Mouse (Mus musculus) heart, adult 2 months (tissue): ENCODE data around the gene Slc10a7. TPM values are rescaled to one million over a fixed set of nuclear protein-coding genes. Genes with fewer than 3 reads are reported as not detected.

Source experiments
- DNase-seq, 2 experiments: peaks; one replicate each; pipeline ENCODE4 v3.0.0; 2021
- H3K27ac ChIP-seq: fragments of 200-600 bp; 2 replicates; pipeline ENCODE4 v1.8.1; 2022
- H3K27me3 ChIP-seq: fragments of 200-500 bp; 2 replicates; pipeline ENCODE4 v1.6.1; 2012; ENCODE audit warnings: mild to moderate bottlenecking, low read length, inconsistent platforms, mixed read lengths; ENCODE audit not compliant: control insufficient read depth, insufficient read depth
- H3K36me3 ChIP-seq: fragments of 200-500 bp; 2 replicates; pipeline ENCODE4 v1.6.1; 2012; ENCODE audit warnings: low read length, inconsistent platforms; ENCODE audit not compliant: control insufficient read depth, insufficient read depth
- H3K4me1 ChIP-seq: fragments of 200-500 bp; 2 replicates; pipeline ENCODE4 v1.6.1; 2011; ENCODE audit warnings: low read length; ENCODE audit not compliant: control insufficient read depth, insufficient read depth
- H3K4me3 ChIP-seq: fragments of 200-600 bp; 2 replicates; pipeline ENCODE4 v1.8.1; 2022
- H3K79me2 ChIP-seq: fragments of 200-500 bp; replicated peaks from 2 replicates; pipeline ENCODE4 v1.6.1; 2012; ENCODE audit warnings: mild to moderate bottlenecking, inconsistent platforms, low read length, moderate library complexity, mixed read lengths; ENCODE audit not compliant: control insufficient read depth, insufficient read depth
- H3K9ac ChIP-seq: fragments of 200-500 bp; 2 replicates; pipeline ENCODE4 v1.6.1; 2012; ENCODE audit warnings: low read depth, mild to moderate bottlenecking, control low read depth, inconsistent platforms, low read length, mixed read lengths
- CTCF ChIP-seq: fragments of 200-600 bp; IDR thresholded peaks from 2 replicates; pipeline ENCODE4 v1.8.1; 2022; ENCODE audit warnings: antibody characterized with exemption, mild to moderate bottlenecking, moderate library complexity
- EP300 ChIP-seq: fragments of 200-500 bp; IDR thresholded peaks from 2 replicates; pipeline ENCODE4 v1.6.1; 2011; ENCODE audit warnings: low read depth, low read length, control low read depth; ENCODE audit not compliant: insufficient read depth
- POLR2A ChIP-seq: fragments of 200-500 bp; IDR thresholded peaks from 2 replicates; pipeline ENCODE4 v1.6.1; 2011; ENCODE audit warnings: mild to moderate bottlenecking, low read depth, low read length, control low read depth; ENCODE audit not compliant: insufficient read depth
- WGBS: fragments of 180-500 bp; shearing (Covaris S2); methylation state at CpG from one replicate; pipeline ENCODE4 v1.1.7; 2018; 5-methylcytosine and 5-hydroxymethylcytosine counted together
- intact Hi-C: fragments of 180-260 bp; cut with DNase I; formaldehyde crosslinking; loops from one replicate; pipeline ENCODE4 v1.15.1; 2025
- polyA plus RNA-seq: library from polyadenylated mRNA; depleted of rRNA; stranded (reverse); fragments of >200 nt; gene quantifications from 2 replicates; pipeline ENCODE4 v1.2.3, GENCODE M21; 2012; rRNA removed
- total RNA-seq, 2 experiments: library from RNA; stranded (reverse); gene quantifications; 2 replicates each; pipeline ENCODE4 v1.2.3; 2021

Slc10a7 gene
- total and polyA plus RNA-seq, 3 experiments, result 4.1 to 5.4 (median 4.3) TPM

- Histone ChIP-seq H3K9ac (no peak overlapping the region), H3K27me3 (no peaks in the 10 kb centered on the region)
- intact Hi-C loops, result no loop called here
Measured at GRCm38 (mm10) chr8:78754986-78755385, 245.8 kb downstream of the Slc10a7 start.

GRCm38 (mm10) chr8:78759139-78759538 is 250.0 kb downstream of the Slc10a7 start:
- no peak for DNase-seq
- H3K79me2 ChIP-seq, result no peaks in the 10 kb centered on the region
- no peak overlapping the region for H3K27ac ChIP-seq
- H3K4me1 ChIP-seq, result no peaks in the 10 kb centered on the region
- TF ChIP-seq EP300 (no peak), POLR2A (no peak), CTCF (no peak)
- intact Hi-C loops, result no loop called here
- H3K9ac ChIP-seq, result no peak overlapping the region
- H3K36me3 ChIP-seq, result no peaks in the 10 kb centered on the region
- H3K4me3 ChIP-seq, result no peak overlapping the region
- no peaks in the 10 kb centered on the region for H3K27me3 ChIP-seq

More at GRCm38 (mm10) chr8:78754986-78755385, 245.8 kb downstream of the Slc10a7 start:
- 79% methylated on average over 4 of the region's 4 CpGs for WGBS
- no peak overlapping the region for H3K27ac ChIP-seq
- no peaks in the 10 kb centered on the region for H3K36me3 ChIP-seq
- no peak for DNase-seq
- H3K4me3 ChIP-seq, result no peak overlapping the region
- H3K4me1 ChIP-seq, result peaks cover 5% of the 10 kb centered on the region
- no peak for TF ChIP-seq POLR2A
- TF ChIP-seq EP300, result no peak
- no peaks in the 10 kb centered on the region for H3K79me2 ChIP-seq

- no peak overlapping the region for H3K27ac ChIP-seq
- no peak overlapping the region for H3K4me3 ChIP-seq
- TF ChIP-seq POLR2A (no peak), CTCF (no peak), EP300 (no peak)
- intact Hi-C loops, result no loop called here
- H3K79me2 ChIP-seq, result no peaks in the 10 kb centered on the region
- H3K9ac ChIP-seq, result no peak overlapping the region
- no peaks in the 10 kb centered on the region for H3K36me3 ChIP-seq
- no peaks in the 10 kb centered on the region for H3K27me3 ChIP-seq
- DNase-seq, result no peak
- H3K4me1 ChIP-seq, result no peaks in the 10 kb centered on the region
Measured at GRCm38 (mm10) chr8:78764976-78765375, 255.8 kb downstream of the Slc10a7 start.

GRCm38 (mm10) chr8:78765556-78765955 is 256.4 kb downstream of the Slc10a7 start:
- Histone ChIP-seq H3K4me3 (no peak overlapping the region), H3K27ac (no peak overlapping the region), H3K27me3 (no peaks in the 10 kb centered on the region), H3K79me2 (no peaks in the 10 kb centered on the region), H3K36me3 (no peaks in the 10 kb centered on the region), H3K4me1 (no peaks in the 10 kb centered on the region), H3K9ac (no peak overlapping the region)
- 88% methylated on average over 1 of the region's 1 CpGs for WGBS
- intact Hi-C loops, result no loop called here
- TF ChIP-seq POLR2A (no peak), EP300 (no peak), CTCF (no peak)
- DNase-seq, result no peak

- no peaks in the 10 kb centered on the region for H3K79me2 ChIP-seq
- H3K4me3 ChIP-seq, result no peak overlapping the region
- 92% methylated on average over 3 of the region's 3 CpGs for WGBS
- no peak for DNase-seq
- no peak overlapping the region for H3K9ac ChIP-seq
- no peaks in the 10 kb centered on the region for H3K36me3 ChIP-seq
- H3K27me3 ChIP-seq, result no peaks in the 10 kb centered on the region
- intact Hi-C loops, result no loop called here
- no peaks in the 10 kb centered on the region for H3K4me1 ChIP-seq
- H3K27ac ChIP-seq, result no peak overlapping the region
- TF ChIP-seq EP300 (no peak), POLR2A (no peak), CTCF (no peak)
Measured at GRCm38 (mm10) chr8:78770584-78770983, 261.4 kb downstream of the Slc10a7 start.

- WGBS, result 27% methylated on average over 7 of the region's 7 CpGs
- no peak overlapping the region for H3K4me3 ChIP-seq
Measured at GRCm38 (mm10) chr8:78771256-78771655, 262.1 kb downstream of the Slc10a7 start.

GRCm38 (mm10) chr8:78776816-78777215 is 267.7 kb downstream of the Slc10a7 start:
- TF ChIP-seq EP300 (no peak), CTCF (no peak), POLR2A (no peak)
- Histone ChIP-seq H3K79me2 (no peaks in the 10 kb centered on the region), H3K9ac (no peak overlapping the region), H3K27ac (no peak overlapping the region), H3K4me1 (no peaks in the 10 kb centered on the region), H3K4me3 (no peak overlapping the region), H3K27me3 (no peaks in the 10 kb centered on the region), H3K36me3 (no peaks in the 10 kb centered on the region)
- no peak for DNase-seq
- 66% methylated on average over 9 of the region's 9 CpGs for WGBS
- intact Hi-C loops, result no loop called here

More at GRCm38 (mm10) chr8:78771256-78771655, 262.1 kb downstream of the Slc10a7 start:
- Histone ChIP-seq H3K79me2 (no peaks in the 10 kb centered on the region), H3K9ac (no peak overlapping the region), H3K36me3 (no peaks in the 10 kb centered on the region), H3K4me1 (no peaks in the 10 kb centered on the region), H3K27ac (no peak overlapping the region), H3K27me3 (no peaks in the 10 kb centered on the region)
- intact Hi-C loops, result no loop called here
- TF ChIP-seq CTCF, result no peak
- TF ChIP-seq EP300, result no peak
- no peak for TF ChIP-seq POLR2A
- DNase-seq, result no peak

Other genes starting within 250 kb of the Slc10a7 start
- gene Pou4f2, start 72.7 kb upstream of the Slc10a7 start, total RNA-seq, result not detected
- gene Pou4f2, start 72.7 kb upstream of the Slc10a7 start, polyA plus RNA-seq, result not detected in 2 replicates
- 10 to 100 TPM; 16.9 to 18.8 TPM for gene Rbmxl1, start 448 bp upstream of the Slc10a7 start, total RNA-seq
- 10.6 and 19.2 TPM in 2 replicates for gene Rbmxl1, start 448 bp upstream of the Slc10a7 start, polyA plus RNA-seq